Mouse (Mus musculus) intestine, embryonic 15.5 days (tissue): ENCODE results near the gene Dhrs2. TPM values are rescaled to one million over a fixed set of nuclear protein-coding genes. Genes with fewer than 3 reads are reported as not detected.

Experiments used
- ATAC-seq: fragments of 200-750 bp; cut with Nextera tagmentation; 2 replicates; pipeline ENCODE4 v1.8.0; 2017; ENCODE audit warnings: moderate TSS enrichment, moderate library complexity
- H3K27ac ChIP-seq: fragments of 300-500 bp; sonication (generic); 2 replicates; pipeline ENCODE4 v1.5.1; 2015; ENCODE audit warnings: mild to moderate bottlenecking, inconsistent platforms
- H3K27me3 ChIP-seq: fragments of 300-500 bp; sonication (generic); replicated peaks from 2 replicates; pipeline ENCODE4 v1.6.1; 2015; ENCODE audit warnings: inconsistent platforms
- H3K36me3 ChIP-seq: fragments of 300-500 bp; sonication (generic); 2 replicates; pipeline ENCODE4 v1.6.1; 2015; ENCODE audit warnings: inconsistent platforms
- H3K4me1 ChIP-seq: fragments of 300-500 bp; sonication (generic); replicated peaks from 2 replicates; pipeline ENCODE4 v1.6.1; 2015; ENCODE audit warnings: inconsistent platforms
- H3K4me2 ChIP-seq: fragments of 300-500 bp; sonication (generic); replicated peaks from 2 replicates; pipeline ENCODE4 v1.6.1; 2015; ENCODE audit warnings: mild to moderate bottlenecking, inconsistent platforms
- H3K4me3 ChIP-seq: fragments of 300-500 bp; sonication (generic); replicated peaks from 2 replicates; pipeline ENCODE4 v1.5.1; 2015; ENCODE audit warnings: inconsistent platforms
- H3K9ac ChIP-seq: fragments of 300-500 bp; sonication (generic); 2 replicates; pipeline ENCODE4 v1.6.1; 2015; ENCODE audit warnings: inconsistent platforms
- H3K9me3 ChIP-seq: fragments of 300-500 bp; sonication (generic); 2 replicates; pipeline ENCODE4 v1.6.1; 2016; ENCODE audit warnings: inconsistent platforms
- WGBS: fragments of 180-500 bp; shearing (Covaris S2); methylation state at CpG from one replicate; pipeline ENCODE4 v1.1.7; 2015; 5-methylcytosine and 5-hydroxymethylcytosine counted together
- polyA plus RNA-seq: library from polyadenylated mRNA; unstranded; fragments of >200 nt; fragmentation: Nextera tagmentation; extraction: Ambion mirVana; gene quantifications from 2 replicates; pipeline ENCODE4 v1.2.1, GENCODE M21; 2015

Dhrs2 gene
- polyA plus RNA-seq, 1 experiment from 2014 or later, result 0.15 TPM

GRCm38 (mm10) chr14:55204544-55204943, 17.3 kb upstream of the Dhrs2 start:
- no peaks in the 10 kb centered on the region for H3K9me3 ChIP-seq

GRCm38 (mm10) chr14:55205045-55205750, 16.6 kb upstream of the Dhrs2 start:
- H3K4me3 ChIP-seq, result no peak overlapping the region
- no peak overlapping the region for H3K4me2 ChIP-seq
- no peak overlapping the region for H3K9ac ChIP-seq
- H3K9me3 ChIP-seq, result no peaks in the 10 kb centered on the region
- no peak for ATAC-seq
- no peak overlapping the region for H3K27ac ChIP-seq
- H3K27me3 ChIP-seq, result no peaks in the 10 kb centered on the region
- WGBS, result 43% methylated on average over 3 of the region's 3 CpGs
- no peaks in the 10 kb centered on the region for H3K36me3 ChIP-seq
- H3K4me1 ChIP-seq, result no peaks in the 10 kb centered on the region

More at GRCm38 (mm10) chr14:55204544-55204943, 17.3 kb upstream of the Dhrs2 start:
- Histone ChIP-seq H3K27ac (no peak overlapping the region), H3K4me1 (no peaks in the 10 kb centered on the region), H3K36me3 (no peaks in the 10 kb centered on the region), H3K27me3 (no peaks in the 10 kb centered on the region), H3K4me2 (no peak overlapping the region), H3K9ac (no peak overlapping the region), H3K4me3 (no peak overlapping the region)
- WGBS, result 58% methylated on average over 3 of the region's 3 CpGs
- ATAC-seq, result no peak

- Histone ChIP-seq H3K4me3 (no peak overlapping the region), H3K27me3 (no peaks in the 10 kb centered on the region), H3K9me3 (no peaks in the 10 kb centered on the region), H3K4me1 (no peaks in the 10 kb centered on the region), H3K4me2 (no peak overlapping the region), H3K27ac (no peak overlapping the region), H3K9ac (no peak overlapping the region), H3K36me3 (no peaks in the 10 kb centered on the region)
- WGBS, result 87% methylated on average over 2 of the region's 2 CpGs
- ATAC-seq, result no peak
These were observed 13.5 kb upstream of the Dhrs2 start for GRCm38 (mm10) chr14:55208306-55208705.

GRCm38 (mm10) chr14:55213621-55214020, 8.2 kb upstream of the Dhrs2 start:
- no peaks in the 10 kb centered on the region for H3K36me3 ChIP-seq
- H3K9me3 ChIP-seq, result no peaks in the 10 kb centered on the region
- H3K27ac ChIP-seq, result no peak overlapping the region
- 94% methylated on average over 3 of the region's 3 CpGs for WGBS
- no peak overlapping the region for H3K4me3 ChIP-seq
- no peaks in the 10 kb centered on the region for H3K4me1 ChIP-seq
- H3K27me3 ChIP-seq, result no peaks in the 10 kb centered on the region
- no peak overlapping the region for H3K4me2 ChIP-seq
- H3K9ac ChIP-seq, result no peak overlapping the region
- ATAC-seq, result no peak

- no peaks in the 10 kb centered on the region for H3K4me1 ChIP-seq
These were observed 7.3 kb upstream of the Dhrs2 start for GRCm38 (mm10) chr14:55214507-55214906.

GRCm38 (mm10) chr14:55223172-55223571, 1.4 kb downstream of the Dhrs2 start:
- 30% methylated on average over 1 of the region's 1 CpGs for WGBS

More at GRCm38 (mm10) chr14:55214507-55214906, 7.3 kb upstream of the Dhrs2 start:
- Histone ChIP-seq H3K27me3 (no peaks in the 10 kb centered on the region), H3K9ac (no peak overlapping the region), H3K36me3 (no peaks in the 10 kb centered on the region), H3K4me2 (no peak overlapping the region), H3K4me3 (no peak overlapping the region), H3K9me3 (no peaks in the 10 kb centered on the region), H3K27ac (no peak overlapping the region)
- ATAC-seq, result no peak
- WGBS, result 58% methylated on average over 4 of the region's 4 CpGs

GRCm38 (mm10) chr14:55234639-55235038, 12.8 kb downstream of the Dhrs2 start:
- WGBS, result 88% methylated on average over 11 of the region's 11 CpGs
- H3K4me3 ChIP-seq, result no peak overlapping the region
- no peak overlapping the region for H3K9ac ChIP-seq
- no peaks in the 10 kb centered on the region for H3K9me3 ChIP-seq
- H3K27ac ChIP-seq, result no peak overlapping the region
- no peaks in the 10 kb centered on the region for H3K36me3 ChIP-seq
- no peaks in the 10 kb centered on the region for H3K27me3 ChIP-seq
- no peaks in the 10 kb centered on the region for H3K4me1 ChIP-seq
- ATAC-seq, result no peak
- H3K4me2 ChIP-seq, result no peak overlapping the region

More at GRCm38 (mm10) chr14:55223172-55223571, 1.4 kb downstream of the Dhrs2 start:
- no peaks in the 10 kb centered on the region for H3K4me1 ChIP-seq
- H3K4me2 ChIP-seq, result no peak overlapping the region
- H3K36me3 ChIP-seq, result no peaks in the 10 kb centered on the region
- H3K27ac ChIP-seq, result no peak overlapping the region
- no peaks in the 10 kb centered on the region for H3K27me3 ChIP-seq
- ATAC-seq, result no peak
- H3K9me3 ChIP-seq, result no peaks in the 10 kb centered on the region
- H3K4me3 ChIP-seq, result no peak overlapping the region
- no peak overlapping the region for H3K9ac ChIP-seq

GRCm38 (mm10) chr14:55236685-55237084, 14.9 kb downstream of the Dhrs2 start:
- Histone ChIP-seq H3K4me1 (no peaks in the 10 kb centered on the region), H3K36me3 (no peaks in the 10 kb centered on the region), H3K4me2 (no peak overlapping the region), H3K9me3 (no peaks in the 10 kb centered on the region), H3K9ac (no peak overlapping the region), H3K27me3 (no peaks in the 10 kb centered on the region), H3K27ac (no peak overlapping the region), H3K4me3 (no peak overlapping the region)
- no peak for ATAC-seq
- 64% methylated on average over 2 of the region's 2 CpGs for WGBS

GRCm38 (mm10) chr14:55242664-55243063, 20.9 kb downstream of the Dhrs2 start:
- ATAC-seq, result no peak
- no peak overlapping the region for H3K4me3 ChIP-seq
- H3K27me3 ChIP-seq, result no peaks in the 10 kb centered on the region
- H3K4me2 ChIP-seq, result no peak overlapping the region
- no peaks in the 10 kb centered on the region for H3K9me3 ChIP-seq
- H3K36me3 ChIP-seq, result no peaks in the 10 kb centered on the region
- H3K27ac ChIP-seq, result no peak overlapping the region
- H3K4me1 ChIP-seq, result no peaks in the 10 kb centered on the region
- H3K9ac ChIP-seq, result no peak overlapping the region
- WGBS, result 79% methylated on average over 1 of the region's 1 CpGs

GRCm38 (mm10) chr14:55247181-55247580, 25.4 kb downstream of the Dhrs2 start:
- no peak for ATAC-seq
- H3K27ac ChIP-seq, result no peak overlapping the region

GRCm38 (mm10) chr14:55248284-55248683, 26.5 kb downstream of the Dhrs2 start:
- Histone ChIP-seq H3K4me3 (no peak overlapping the region), H3K36me3 (no peaks in the 10 kb centered on the region), H3K4me1 (no peaks in the 10 kb centered on the region), H3K27me3 (no peaks in the 10 kb centered on the region), H3K27ac (no peak overlapping the region), H3K9me3 (no peaks in the 10 kb centered on the region), H3K9ac (no peak overlapping the region), H3K4me2 (no peak overlapping the region)
- 76% methylated on average over 6 of the region's 6 CpGs for WGBS
- ATAC-seq, result no peak

More at GRCm38 (mm10) chr14:55247181-55247580, 25.4 kb downstream of the Dhrs2 start:
- no peaks in the 10 kb centered on the region for H3K27me3 ChIP-seq
- no peaks in the 10 kb centered on the region for H3K36me3 ChIP-seq
- WGBS, result 46% methylated on average over 6 of the region's 6 CpGs
- H3K4me1 ChIP-seq, result no peaks in the 10 kb centered on the region
- no peak overlapping the region for H3K4me3 ChIP-seq
- H3K9ac ChIP-seq, result no peak overlapping the region
- no peaks in the 10 kb centered on the region for H3K9me3 ChIP-seq
- H3K4me2 ChIP-seq, result no peak overlapping the region

GRCm38 (mm10) chr14:55253580-55253979, 31.8 kb downstream of the Dhrs2 start:
- Histone ChIP-seq H3K27ac (no peak overlapping the region), H3K9me3 (no peaks in the 10 kb centered on the region), H3K4me1 (no peaks in the 10 kb centered on the region), H3K4me3 (no peak overlapping the region), H3K36me3 (no peaks in the 10 kb centered on the region), H3K9ac (no peak overlapping the region), H3K4me2 (no peak overlapping the region), H3K27me3 (no peaks in the 10 kb centered on the region)
- no peak for ATAC-seq
- WGBS, result 66% methylated on average over 4 of the region's 4 CpGs

- WGBS, result 67% methylated on average over 6 of the region's 6 CpGs
- Histone ChIP-seq H3K9me3 (no peaks in the 10 kb centered on the region), H3K4me2 (no peak overlapping the region), H3K4me1 (no peaks in the 10 kb centered on the region), H3K36me3 (no peaks in the 10 kb centered on the region), H3K27ac (no peak overlapping the region), H3K4me3 (no peak overlapping the region), H3K9ac (no peak overlapping the region), H3K27me3 (no peaks in the 10 kb centered on the region)
- ATAC-seq, result no peak
These were observed 33.6 kb downstream of the Dhrs2 start for GRCm38 (mm10) chr14:55255443-55255842.
